Mouse (Mus musculus): ENCODE measurements around the gene Pabpc5. TPM values are rescaled to one million over a fixed set of nuclear protein-coding genes. Genes with fewer than 3 reads are reported as not detected.

Gene Pabpc5
- total RNA-seq (2021), result 1 to 10 TPM in 1 of 2 experiments, under 1 TPM in 1; 0.86 to 1.0 TPM
- long read RNA-seq, experiment 1, result 0 reads
- long read RNA-seq, experiment 2, result 0 reads

DNA sequence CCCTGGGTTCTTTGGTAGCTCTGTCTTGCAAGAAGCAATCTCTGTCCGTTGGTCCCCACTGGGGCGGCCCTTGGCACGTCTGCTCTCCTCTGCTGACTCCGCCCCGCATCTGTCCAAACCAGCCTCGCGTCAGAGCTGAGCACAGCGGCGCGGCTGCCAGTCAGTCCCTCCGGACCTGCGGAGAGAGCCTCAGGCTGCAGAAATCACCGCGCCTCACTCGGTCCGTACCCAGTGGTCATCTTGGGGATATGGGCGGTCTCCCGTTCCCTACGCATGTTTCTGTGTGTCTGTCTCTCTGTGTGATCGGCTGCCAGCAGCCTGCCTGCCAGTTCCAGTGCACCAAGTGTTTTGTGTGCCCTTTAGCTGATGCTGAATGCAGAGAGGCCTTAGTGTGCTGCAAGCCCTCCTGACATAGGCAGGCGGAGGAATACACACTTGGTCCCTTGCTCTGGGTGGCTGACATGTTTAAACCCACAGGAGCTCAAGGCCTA lies at the start of gene Pabpc5:
TSS of gene Pabpc5 (plus strand) at position 116 of the 491 bp plus-strand sequence.
- peak; percentile 48 to 62 for DNase-seq (ENCODE audit: low spot score in 2 of 2)

DNA sequence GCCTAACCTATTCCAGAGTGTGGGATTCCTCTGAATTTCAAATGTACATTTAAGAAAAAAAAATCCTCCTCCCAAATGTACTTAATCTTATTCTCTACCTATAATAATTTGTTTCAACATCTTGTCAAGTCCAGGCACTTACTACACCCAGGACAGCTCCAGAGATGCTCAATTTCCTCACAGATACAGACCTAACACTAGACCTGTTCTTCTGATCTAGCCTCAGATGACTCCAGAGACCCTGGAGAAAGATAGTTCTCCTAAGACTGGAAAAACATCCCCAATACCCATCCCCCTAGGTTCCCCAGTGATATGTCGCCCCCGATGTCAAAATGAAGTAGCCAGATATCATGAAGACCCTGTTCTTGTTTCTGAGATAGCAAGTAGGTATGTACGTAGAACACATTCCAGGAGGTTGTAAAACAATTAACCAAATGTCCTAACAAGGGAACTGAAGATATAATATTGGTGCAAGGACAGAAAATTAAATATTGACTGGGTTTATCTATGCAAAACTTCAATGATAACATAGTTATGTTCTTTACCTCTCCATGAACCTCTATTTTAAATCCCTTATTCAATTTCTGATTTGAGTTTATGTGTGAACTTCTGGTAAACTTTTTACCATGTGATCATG lies 39.9 kb upstream of the Pabpc5 start:
- DNase-seq (ENCODE audit: low spot score in 2 of 2), result no peak

DNA sequence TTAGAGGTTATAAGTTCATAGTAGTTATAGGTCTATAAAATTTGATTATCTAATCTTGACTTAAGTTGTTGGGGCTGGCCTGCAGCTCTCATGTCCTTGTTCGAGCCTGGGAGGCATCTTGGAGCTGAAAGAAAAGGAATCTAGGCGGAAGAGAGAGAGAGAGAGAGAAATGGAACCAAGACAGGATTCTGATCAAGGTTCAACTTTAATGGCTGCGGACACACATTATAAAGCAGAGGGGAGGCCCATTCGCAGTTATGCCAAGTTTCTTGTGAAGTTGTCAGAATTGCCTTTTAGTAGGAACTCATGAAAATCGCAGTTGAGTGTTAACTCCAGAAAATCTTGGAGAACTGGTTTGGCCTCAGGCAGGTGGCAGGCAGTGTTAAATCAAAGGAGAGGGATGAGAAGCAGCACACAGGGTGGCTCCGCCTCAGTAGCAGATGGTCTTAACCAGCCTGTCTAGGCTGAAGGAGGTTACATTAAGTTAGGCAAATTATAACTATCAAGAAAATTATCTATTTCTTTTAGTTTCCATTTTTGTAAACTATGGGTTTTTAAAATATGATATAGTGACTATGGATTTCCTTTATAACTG lies 38.6 kb upstream of the Pabpc5 start:
- DNase-seq (ENCODE audit: low spot score in 2 of 2), result no peak

DNA sequence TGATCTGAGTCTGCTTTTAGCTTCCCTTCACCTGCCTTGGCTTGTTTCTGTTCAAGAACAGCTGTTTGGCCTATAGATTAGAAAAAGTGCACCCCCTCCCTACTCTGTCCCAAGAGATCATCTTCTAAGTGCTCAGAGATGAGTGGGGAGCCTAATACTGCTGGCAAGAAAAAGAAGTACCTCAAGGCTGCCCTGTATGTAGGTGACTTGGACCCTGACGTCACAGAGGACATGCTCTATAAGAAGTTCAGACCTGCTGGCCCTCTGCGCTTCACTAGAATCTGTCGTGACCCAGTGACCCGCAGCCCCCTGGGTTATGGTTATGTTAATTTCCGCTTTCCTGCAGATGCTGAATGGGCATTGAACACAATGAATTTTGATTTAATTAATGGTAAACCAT lies 856 bp downstream of the Pabpc5 start:
- no peak for DNase-seq (ENCODE audit: low spot score in 2 of 2)

Measured in gastrocnemius, postnatal 4 days (tissue).